Mouse (Mus musculus) erythroid progenitor cell, adult 5-6 weeks (primary cell): ENCODE measurements around the gene Btg1. TPM values are rescaled to one million over a fixed set of nuclear protein-coding genes. Genes with fewer than 3 reads are reported as not detected.

Experiments
- ATAC-seq: replicated peaks from 2 replicates; pipeline ENCODE4 v1.8.0; 2016; ENCODE audit warnings: moderate number of reproducible peaks, mild to moderate bottlenecking, moderate TSS enrichment, inconsistent platforms; ENCODE audit not compliant: poor library complexity, low FRiP score, severe bottlenecking
- total RNA-seq, 2 experiments: library from RNA; stranded (forward) in 1 of 2; stranded (reverse) in 1 of 2; fragments of 150-400 nt in 1 of 2; fragments of 186-747, 209-891 nt in 1 of 2; gene quantifications; 2 replicates each; pipeline versions ENCODE4 v1.2.3 to v1.2.4; 2015 to 2017; ENCODE audit warnings: low replicate concordance in 2 of 2

Gene Btg1
- total RNA-seq, 2 experiments from 2014 or later, result 27.8 to 46.1 TPM

DNA sequence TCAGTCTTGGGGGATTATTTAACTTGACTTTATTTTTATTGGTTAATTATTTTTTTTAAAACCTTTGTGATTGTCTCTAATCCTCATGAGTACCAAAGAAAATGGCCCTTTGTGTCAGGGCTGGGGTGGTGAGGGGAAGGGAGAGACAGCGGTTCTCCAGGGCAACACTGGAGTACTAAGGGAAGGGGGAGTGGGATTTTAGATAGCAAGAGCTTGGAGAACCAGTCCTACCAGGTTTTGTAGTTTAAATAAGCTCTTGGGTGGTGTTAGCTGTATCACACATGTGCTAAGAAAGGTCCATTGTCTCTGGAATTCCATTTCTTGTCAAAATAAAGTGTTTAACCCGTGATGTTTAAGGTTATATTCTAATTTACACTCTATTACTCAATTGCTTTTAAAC is 38.3 kb downstream of the Btg1 start:
- ATAC-seq, result no peak

DNA sequence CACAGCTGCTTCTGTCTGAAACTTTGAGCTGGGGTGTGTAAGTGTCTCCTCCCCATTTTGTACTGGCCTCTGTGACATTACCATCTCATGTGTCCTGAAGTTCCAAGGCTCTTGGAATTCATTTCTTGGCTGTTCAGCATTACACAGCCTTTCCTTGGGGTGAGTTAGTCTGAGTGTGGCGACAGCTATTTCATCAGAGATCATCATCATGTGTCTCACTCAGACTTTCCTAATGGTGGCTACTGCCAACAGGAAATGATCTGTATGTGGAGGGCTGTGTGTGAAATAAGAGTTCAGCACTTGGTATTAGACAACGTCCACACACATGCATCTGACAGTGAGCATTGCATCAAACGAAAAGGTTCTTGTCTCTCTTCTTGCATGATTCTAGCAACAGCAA is 39.4 kb downstream of the Btg1 start:
- no peak for ATAC-seq

DNA sequence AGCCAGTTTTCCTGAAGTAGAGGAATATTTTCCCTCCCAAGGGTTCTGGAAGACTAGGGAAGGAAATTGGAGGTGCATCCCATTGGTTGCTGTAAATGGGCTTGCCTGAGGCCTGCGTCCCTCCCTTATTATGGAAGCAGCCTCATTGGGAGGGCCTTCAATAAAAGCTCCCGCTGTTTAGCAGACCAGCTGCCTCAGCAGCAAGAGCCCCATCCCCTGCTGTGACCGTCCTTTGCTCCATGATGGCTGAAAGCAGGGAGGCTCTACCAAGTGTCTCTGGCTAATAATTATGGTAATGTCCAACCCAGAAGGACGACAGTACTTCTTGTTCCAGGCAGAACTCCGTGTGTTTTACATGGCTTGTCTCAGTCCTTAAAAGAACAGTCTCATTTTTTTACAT is 42.1 kb downstream of the Btg1 start:
- no peak for ATAC-seq

DNA sequence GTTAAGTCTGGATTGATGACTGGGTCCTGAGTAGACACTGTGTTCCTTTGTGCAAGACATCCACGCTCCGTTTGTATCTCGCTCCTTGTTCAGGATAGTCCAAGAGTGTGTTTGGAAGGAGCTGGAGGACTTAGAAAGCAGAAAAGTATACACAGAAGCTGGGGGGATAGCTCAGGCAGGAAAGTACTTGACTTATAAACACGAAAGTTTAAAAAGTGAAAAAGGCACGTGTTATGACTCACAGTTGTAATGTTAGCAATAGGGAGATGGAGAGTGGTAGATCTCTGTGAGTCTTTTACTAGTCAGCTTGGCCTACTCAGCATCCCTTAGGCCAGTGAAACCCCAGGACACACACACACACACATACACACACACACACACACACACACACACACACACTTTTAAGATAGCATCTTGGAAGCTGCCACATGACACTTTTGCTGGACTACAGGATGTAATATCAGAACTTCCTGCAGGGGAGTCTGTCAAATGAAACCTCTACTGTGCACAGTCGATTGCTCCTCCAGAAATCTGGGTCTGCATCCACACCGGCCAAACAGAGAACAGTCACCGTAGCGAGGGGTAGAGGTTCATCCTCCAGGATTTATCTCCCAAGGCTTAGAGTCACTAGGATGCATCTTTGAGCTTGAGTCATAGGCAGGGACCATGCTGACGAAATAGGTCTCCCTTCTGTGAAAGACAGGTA is 43.6 kb downstream of the Btg1 start:
- no peak for ATAC-seq

DNA sequence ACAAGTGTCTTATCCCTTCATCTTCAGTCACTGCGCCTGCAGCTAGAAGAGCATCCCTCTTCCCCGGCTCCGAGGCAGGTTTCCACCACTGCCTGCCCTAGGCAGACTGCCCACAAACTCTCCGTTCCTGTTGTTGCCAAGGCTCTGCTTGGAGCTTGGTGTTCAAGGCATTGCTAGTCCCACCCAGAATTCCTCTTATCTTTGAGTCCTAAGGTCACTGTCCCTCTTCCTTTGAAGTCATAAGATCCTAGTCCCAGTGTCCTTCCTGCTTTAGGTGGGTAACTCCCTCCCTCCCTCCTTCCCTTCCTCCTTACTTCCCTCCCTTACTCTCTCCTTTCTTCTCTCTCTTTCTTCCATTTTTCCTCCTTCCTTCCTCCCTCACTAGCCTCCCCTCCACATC is 46.2 kb downstream of the Btg1 start:
- ATAC-seq, result no peak

DNA sequence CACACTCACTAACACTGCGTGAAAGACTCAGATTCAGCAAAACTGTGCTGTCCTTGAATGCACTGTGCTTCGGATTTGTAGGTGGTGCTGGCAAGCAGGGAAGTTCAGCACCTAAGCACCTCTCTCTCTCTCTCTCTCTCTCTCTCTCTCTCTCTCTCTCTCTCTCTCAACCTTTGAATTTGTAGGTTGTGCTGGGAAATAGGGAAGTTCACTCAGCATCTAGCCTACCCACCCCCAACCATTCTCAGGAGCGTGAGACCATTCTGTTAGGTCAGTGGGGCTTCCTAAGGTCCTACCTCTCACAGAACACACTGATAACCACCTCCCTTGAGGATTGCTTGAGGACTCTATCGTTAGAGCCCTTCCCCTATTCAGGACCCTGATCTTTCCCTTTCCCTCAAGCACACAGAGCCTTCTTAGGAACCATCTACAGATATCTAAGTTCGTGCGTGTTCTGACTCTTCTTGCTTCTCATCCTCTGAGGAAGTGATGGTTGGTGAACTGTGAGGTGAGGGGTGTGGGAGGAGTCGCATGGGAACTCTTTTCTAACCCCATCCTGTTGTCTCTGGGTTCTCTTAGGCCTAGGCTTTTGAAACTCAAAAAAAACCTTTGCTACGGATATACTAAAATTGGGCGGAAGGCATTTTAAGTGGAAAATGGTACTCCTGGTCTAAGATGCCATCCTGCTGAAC is 47.1 kb downstream of the Btg1 start:
- ATAC-seq, result no peak
